Mouse (Mus musculus) intestine, postnatal 0 days (tissue): Measurements from ENCODE around the gene Myo10. TPM values are rescaled to one million over a fixed set of nuclear protein-coding genes. Genes with fewer than 3 reads are reported as not detected.
A peak's percentile ranks its signal among the peaks of the same experiment; 100 is the strongest.

Source experiments
- ATAC-seq: fragments of 200-750 bp; cut with Nextera tagmentation; 2 replicates; pipeline ENCODE4 v1.8.0; 2017; ENCODE audit warnings: mild to moderate bottlenecking, moderate TSS enrichment, moderate library complexity
- H3K27ac ChIP-seq: fragments of 300-500 bp; sonication (generic); 2 replicates; pipeline ENCODE4 v1.5.1; 2014; ENCODE audit warnings: mild to moderate bottlenecking, low read depth, low read length, moderate library complexity
- H3K27me3 ChIP-seq: fragments of 300-500 bp; sonication (generic); replicated peaks from 2 replicates; pipeline ENCODE4 v1.6.1; 2014; ENCODE audit warnings: low read length, mixed read lengths; ENCODE audit not compliant: control insufficient read depth, insufficient read depth
- H3K36me3 ChIP-seq: fragments of 300-500 bp; sonication (generic); 2 replicates; pipeline ENCODE4 v1.6.1; 2014; ENCODE audit warnings: mild to moderate bottlenecking, moderate library complexity; ENCODE audit not compliant: control insufficient read depth, insufficient read depth
- H3K4me1 ChIP-seq: fragments of 300-500 bp; sonication (generic); replicated peaks from 2 replicates; pipeline ENCODE4 v1.6.1; 2014; ENCODE audit warnings: antibody characterized with exemption, low read length, mixed read lengths; ENCODE audit not compliant: control insufficient read depth, insufficient read depth
- H3K4me2 ChIP-seq: fragments of 300-500 bp; sonication (generic); replicated peaks from 2 replicates; pipeline ENCODE4 v1.6.1; 2014; ENCODE audit warnings: low read depth, mild to moderate bottlenecking, moderate library complexity
- H3K4me3 ChIP-seq: fragments of 300-500 bp; sonication (generic); 2 replicates; pipeline ENCODE4 v1.5.1; 2014; ENCODE audit warnings: low read depth, low read length
- H3K9ac ChIP-seq: fragments of 300-500 bp; sonication (generic); 2 replicates; pipeline ENCODE4 v1.6.1; 2014; ENCODE audit warnings: mild to moderate bottlenecking, low read depth, low read length
- H3K9me3 ChIP-seq: fragments of 300-500 bp; sonication (generic); 2 replicates; pipeline ENCODE4 v1.6.1; 2016; ENCODE audit warnings: mixed run types; ENCODE audit not compliant: control insufficient read depth
- CTCF ChIP-seq: sonication (generic); IDR thresholded peaks from 2 replicates; pipeline ENCODE4 v1.5.1; 2016; ENCODE audit warnings: low read depth, mild to moderate bottlenecking, control low read depth, antibody characterized with exemption, moderate library complexity
- WGBS: fragments of 180-500 bp; shearing (Covaris S2); extraction: QIAGEN DNeasy Blood & Tissue Kit; methylation state at CpG from one replicate; pipeline ENCODE4 v1.1.7; 2014; 5-methylcytosine and 5-hydroxymethylcytosine counted together
- polyA plus RNA-seq: library from polyadenylated mRNA; unstranded; fragments of >200 nt; fragmentation: Nextera tagmentation; extraction: Ambion mirVana; gene quantifications from 2 replicates; pipeline ENCODE4 v1.2.1, GENCODE M21; 2015

Myo10 gene
- polyA plus RNA-seq, 1 experiment from 2014 or later = 9.5 TPM

DNA sequence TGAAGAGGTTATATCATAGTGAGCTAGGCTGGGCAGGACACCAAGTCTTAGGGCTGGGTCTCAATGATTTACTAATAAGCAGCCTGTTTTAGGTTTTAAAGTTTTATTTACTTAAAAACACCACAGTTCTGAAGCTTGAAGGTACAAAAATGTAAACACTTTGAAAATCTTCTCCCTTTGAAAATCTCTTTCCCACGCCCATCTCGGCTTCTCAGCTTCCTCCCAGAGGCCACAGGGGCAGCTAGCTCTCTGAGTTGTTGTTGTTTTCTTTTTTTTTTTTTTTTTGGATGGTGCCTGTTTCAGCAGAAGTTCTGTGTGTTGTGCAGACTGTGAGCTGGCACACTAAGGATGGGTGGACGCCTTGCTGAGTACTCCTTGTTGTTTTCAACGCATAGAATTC is 222.4 kb downstream of the Myo10 start:
- no peak overlapping the region for H3K4me2 ChIP-seq
- WGBS = 66% methylated on average over 4 of the region's 4 CpGs

DNA sequence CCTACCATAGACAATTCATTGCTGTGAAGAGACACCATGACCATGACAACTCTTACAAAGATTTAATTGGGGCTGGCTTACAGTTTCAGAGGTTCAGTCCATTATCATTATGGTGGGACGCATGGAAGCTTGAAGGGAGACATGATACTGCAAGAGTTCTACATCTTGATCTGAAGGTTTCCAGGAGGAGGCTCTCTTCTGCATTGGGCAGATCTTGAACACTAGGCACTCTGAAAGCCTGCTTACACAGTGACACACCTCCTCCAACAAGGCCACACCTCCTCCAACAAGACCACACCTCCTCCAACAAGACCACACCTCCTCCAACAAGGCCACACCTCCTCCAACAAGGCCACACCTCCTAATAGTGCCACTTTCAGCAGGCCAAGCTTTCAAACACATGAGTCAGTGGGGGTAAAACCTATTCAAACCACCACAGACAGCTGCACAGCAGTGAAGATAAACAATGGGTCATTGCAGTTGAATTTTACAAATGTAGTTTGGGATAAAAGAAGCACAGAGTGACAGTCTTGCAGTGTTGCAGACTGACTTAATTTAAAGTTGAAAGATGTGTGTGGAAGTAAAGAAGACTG is 225.3 kb downstream of the Myo10 start:
- H3K27me3 ChIP-seq = no peaks in the 10 kb centered on the region
- no peaks in the 10 kb centered on the region for H3K9me3 ChIP-seq
- H3K36me3 ChIP-seq = no peaks in the 10 kb centered on the region
- no peak for TF ChIP-seq CTCF
- H3K4me3 ChIP-seq = no peak overlapping the region
- H3K4me1 ChIP-seq = no peaks in the 10 kb centered on the region
- H3K9ac ChIP-seq = no peak overlapping the region
- H3K4me2 ChIP-seq = no peak overlapping the region
- 86% methylated on average over 1 of the region's 1 CpGs for WGBS
- ATAC-seq = no peak
- no peak overlapping the region for H3K27ac ChIP-seq

More for the DNA sequence above, 222.4 kb downstream of the Myo10 start:
- no peak for TF ChIP-seq CTCF
- Histone ChIP-seq H3K4me1 (no peaks in the 10 kb centered on the region), H3K27ac (no peak overlapping the region), H3K9me3 (no peaks in the 10 kb centered on the region), H3K36me3 (no peaks in the 10 kb centered on the region), H3K27me3 (no peaks in the 10 kb centered on the region), H3K4me3 (no peak overlapping the region), H3K9ac (no peak overlapping the region)
- no peak for ATAC-seq

DNA sequence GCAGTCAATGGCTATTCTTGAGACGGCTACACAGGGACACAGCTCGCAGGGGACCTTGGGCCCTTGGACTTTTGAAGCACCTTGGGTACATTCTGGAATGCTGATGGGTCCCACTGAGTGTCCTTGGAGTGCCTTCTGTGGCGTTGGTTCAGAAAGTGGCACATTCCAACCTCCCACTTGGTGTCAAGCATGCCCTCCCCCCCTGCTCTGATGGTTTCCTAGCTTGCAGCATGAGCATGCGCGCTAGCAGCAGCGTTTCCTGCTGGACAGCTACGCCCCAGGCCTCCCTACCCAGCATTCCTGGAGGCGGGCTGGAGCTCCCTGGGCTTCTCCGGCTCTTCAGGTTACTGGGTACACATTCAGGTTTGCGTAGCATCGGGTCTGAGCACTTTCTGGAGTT is 228.2 kb downstream of the Myo10 start:
- Histone ChIP-seq H3K36me3 (no peaks in the 10 kb centered on the region), H3K4me3 (no peak overlapping the region), H3K4me2 (no peak overlapping the region), H3K4me1 (no peaks in the 10 kb centered on the region), H3K9ac (no peak overlapping the region), H3K27ac (no peak overlapping the region), H3K27me3 (no peaks in the 10 kb centered on the region), H3K9me3 (no peaks in the 10 kb centered on the region)
- TF ChIP-seq CTCF = no peak
- ATAC-seq = no peak
- WGBS = 55% methylated on average over 11 of the region's 11 CpGs

DNA sequence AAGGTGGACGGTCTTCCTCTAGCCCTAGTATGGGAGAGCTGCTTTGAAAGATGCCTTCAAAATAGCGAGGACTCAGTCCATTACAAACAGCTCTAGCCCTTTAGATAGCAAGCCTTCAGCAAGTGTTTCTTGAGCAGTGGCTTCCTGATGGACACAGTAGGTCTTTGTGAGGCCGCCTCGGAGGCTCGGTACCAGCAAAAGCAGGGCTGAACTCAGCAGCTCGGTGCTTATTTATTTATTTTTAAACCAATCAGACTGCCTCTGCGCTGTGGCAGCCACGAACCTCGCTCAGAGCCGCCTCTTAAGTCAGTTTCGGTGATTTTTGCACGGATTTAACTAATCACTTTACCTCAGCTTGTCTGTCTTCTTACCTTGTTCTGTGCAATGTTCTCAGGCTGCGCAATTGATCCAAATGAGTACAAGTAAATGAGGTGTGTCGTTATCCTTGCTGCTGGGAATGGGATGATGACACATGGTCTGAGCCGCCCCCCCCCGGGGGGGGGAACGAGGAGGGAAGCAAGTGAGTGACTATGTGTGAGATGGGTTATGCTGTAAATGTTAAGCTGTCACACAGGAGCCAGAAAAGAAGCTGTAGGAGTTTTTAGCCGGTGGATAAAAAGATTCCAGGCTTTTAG is 232.1 kb downstream of the Myo10 start:
- no peak for TF ChIP-seq CTCF
- WGBS = 74% methylated on average over 18 of the region's 18 CpGs

DNA sequence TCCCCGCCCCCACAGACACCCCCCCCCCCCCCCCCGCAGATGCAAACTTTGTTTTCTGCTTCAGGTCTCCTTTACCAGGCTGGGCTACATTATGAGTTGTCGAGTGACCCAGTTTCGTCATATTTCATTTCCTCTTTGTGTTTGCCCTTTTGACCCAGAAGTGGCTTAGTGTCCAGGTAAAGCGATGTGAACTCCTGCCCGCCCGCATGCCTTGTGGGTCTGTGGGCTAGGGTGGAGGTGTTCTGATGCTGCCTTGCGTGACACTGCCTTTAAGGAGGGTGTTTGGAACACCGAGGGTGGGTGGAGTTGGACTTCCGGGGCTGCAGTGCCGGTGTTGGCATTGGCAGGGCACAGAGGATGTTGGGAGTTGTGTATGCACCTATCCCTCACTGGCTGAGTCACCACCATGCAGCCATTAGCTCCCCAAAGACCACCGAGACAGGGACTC is 236.3 kb downstream of the Myo10 start:
- Histone ChIP-seq H3K27ac (no peak overlapping the region), H3K4me1 (no peaks in the 10 kb centered on the region), H3K9ac (no peak overlapping the region), H3K36me3 (no peaks in the 10 kb centered on the region), H3K9me3 (no peaks in the 10 kb centered on the region), H3K4me3 (no peak overlapping the region), H3K4me2 (peak overlapping the region; percentile 37; the same call in 1 of the 2 replicates), H3K27me3 (no peaks in the 10 kb centered on the region)
- ATAC-seq = peak; percentile 36; the same call in 1 of the 2 replicates
- TF ChIP-seq CTCF = no peak
- 46% methylated on average over 11 of the region's 12 CpGs for WGBS

More for the DNA sequence above, 232.1 kb downstream of the Myo10 start:
- no peak overlapping the region for H3K27ac ChIP-seq
- no peaks in the 10 kb centered on the region for H3K36me3 ChIP-seq
- H3K4me3 ChIP-seq = no peak overlapping the region
- no peak overlapping the region for H3K4me2 ChIP-seq
- H3K9ac ChIP-seq = no peak overlapping the region
- H3K4me1 ChIP-seq = no peaks in the 10 kb centered on the region
- H3K27me3 ChIP-seq = no peaks in the 10 kb centered on the region
- no peak for ATAC-seq
- H3K9me3 ChIP-seq = no peaks in the 10 kb centered on the region

DNA sequence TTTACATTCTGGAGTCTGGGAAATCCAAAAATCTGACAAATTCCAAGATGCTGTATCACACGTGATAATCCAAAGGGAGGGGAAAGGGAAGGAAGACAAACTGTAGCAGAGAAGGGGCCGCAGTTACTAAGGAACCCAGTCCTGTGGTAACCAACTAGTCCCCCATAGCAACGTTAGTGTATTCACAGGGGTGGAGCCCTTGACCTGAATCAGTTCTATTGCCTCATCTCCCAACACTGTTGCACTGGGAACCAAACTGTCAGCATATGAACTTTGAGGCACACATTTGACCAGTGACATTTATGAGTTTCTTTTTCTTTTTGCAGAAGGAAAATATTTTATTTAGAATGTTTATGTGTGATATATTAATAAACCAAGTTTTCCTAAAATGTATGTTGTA is 237.1 kb downstream of the Myo10 start:
- Histone ChIP-seq H3K36me3 (no peaks in the 10 kb centered on the region), H3K4me1 (no peaks in the 10 kb centered on the region), H3K27ac (no peak overlapping the region), H3K9me3 (no peaks in the 10 kb centered on the region), H3K27me3 (no peaks in the 10 kb centered on the region), H3K4me2 (no peak overlapping the region), H3K9ac (no peak overlapping the region), H3K4me3 (no peak overlapping the region)
- TF ChIP-seq CTCF = no peak
- 50% methylated on average over 3 of the region's 3 CpGs for WGBS
- ATAC-seq = no peak
